17 mouse cellular contexts compared by ENCODE assay signal in genomic region chr2:110004668-110005067, GRCm38 (mm10). TPM values are rescaled to one million over a fixed set of nuclear protein-coding genes. Genes with fewer than 3 reads are reported as not detected.
DNase-seq lines count a peak whose midpoint lies in the region; ATAC-seq and TF ChIP-seq lines count a peak whose summit lies in the region.
"Had no signal": no experiment of that assay in that cellular context is flagged by ENCODE, and none has a peak within 500 bp of the region (broad histone marks: within the 10 kb centered on the region; RNA-seq: fewer than 3 reads in every experiment).

No protein-coding gene starts in this region.

- ATAC-seq in hindbrain, embryonic 16.5 days = peak; percentile 52
- ATAC-seq in limb, embryonic 14.5 days (ENCODE audit: low FRiP score, low read depth) = no peak

- WGBS in hindbrain, embryonic 16.5 days = 49% methylated on average over 1 of the region's 1 CpGs
- 92% methylated on average over 1 of the region's 1 CpGs for WGBS in hindbrain, embryonic 10.5 days
- WGBS in limb, embryonic 14.5 days = 51% methylated on average over 1 of the region's 1 CpGs
- WGBS in limb, embryonic 10.5 days = 96% methylated on average over 1 of the region's 1 CpGs
- 18% methylated on average over 1 of the region's 1 CpGs for WGBS in small intestine, adult 2 months

- H3K27me3 ChIP-seq in hindbrain, embryonic 16.5 days (replicated peaks; ENCODE audit: control insufficient read depth, insufficient read depth, low read length) = no peaks in the 10 kb centered on the region
- H3K27me3 ChIP-seq in hindbrain, embryonic 10.5 days (ENCODE audit: insufficient read depth, poor library complexity, severe bottlenecking) = no peaks in the 10 kb centered on the region
- no peaks in the 10 kb centered on the region for H3K27me3 ChIP-seq in limb, embryonic 14.5 days (ENCODE audit: control insufficient read depth, insufficient read depth, low read length)
- no peaks in the 10 kb centered on the region for H3K27me3 ChIP-seq in limb, embryonic 10.5 days (ENCODE audit: low read depth, poor library complexity, severe bottlenecking)
- no peaks in the 10 kb centered on the region for H3K27me3 ChIP-seq in small intestine, adult 2 months (ENCODE audit: control insufficient read depth, insufficient read depth, low read length)
- H3K27me3 ChIP-seq: limb, embryonic 13.5 days; stomach, embryonic 15.5 days had no signal

- no peak for DNase-seq in hindbrain, embryonic 10.5 days (ENCODE audit: low spot score)
- peak; percentile 26 for DNase-seq in limb, embryonic 14.5 days (ENCODE audit: low spot score)
- no peak for DNase-seq in limb, embryonic 10.5 days (ENCODE audit: low spot score)
- peak; percentile 28 for DNase-seq in NIH3T3 (ENCODE audit: low read depth)
- no peak for DNase-seq in left cerebral cortex, adult 2 months (ENCODE audit: extremely low spot score in 1 of 2, low spot score in 2 of 2)
- no peak for DNase-seq in T-cell, adult 2 months (ENCODE audit: low spot score)
- DNase-seq: adrenal gland, adult 8-10 months; heart, adult 2 months; heart, postnatal 4 days; lung, adult 2 months; lung, postnatal 36 days; right cerebral cortex, postnatal 25 days had no signal

- H3K36me3 ChIP-seq in hindbrain, embryonic 16.5 days (ENCODE audit: control insufficient read depth, insufficient read depth, low read length) = peaks cover 7% of the 10 kb centered on the region; the same call in 1 of the 2 replicates
- peaks cover 76% of the 10 kb centered on the region for H3K36me3 ChIP-seq in hindbrain, embryonic 10.5 days
- H3K36me3 ChIP-seq in limb, embryonic 14.5 days (ENCODE audit: control insufficient read depth, insufficient read depth, low read length) = peaks cover 59% of the 10 kb centered on the region
- H3K36me3 ChIP-seq in limb, embryonic 10.5 days = peaks cover 47% of the 10 kb centered on the region
- H3K36me3 ChIP-seq in small intestine, adult 2 months (ENCODE audit: control insufficient read depth, insufficient read depth, low read length) = peaks cover 48% of the 10 kb centered on the region
- H3K36me3 ChIP-seq: forebrain, embryonic 12.5 days had no signal

- TF ChIP-seq CTCF in small intestine, adult 2 months (IDR thresholded peaks at IDR 0.05; ENCODE audit: extremely low read depth, insufficient read length, insufficient replicate concordance, low read depth, low read length) = no peak
- no peak for TF ChIP-seq CTCF in left cerebral cortex, adult 2 months (IDR thresholded peaks at IDR 0.05)

- H3K4me3 ChIP-seq in hindbrain, embryonic 16.5 days (ENCODE audit: low read length) = no peak overlapping the region
- H3K4me3 ChIP-seq in hindbrain, embryonic 10.5 days = no peak overlapping the region
- no peak overlapping the region for H3K4me3 ChIP-seq in limb, embryonic 14.5 days (replicated peaks; ENCODE audit: low read length)
- no peak overlapping the region for H3K4me3 ChIP-seq in limb, embryonic 10.5 days
- no peak overlapping the region for H3K4me3 ChIP-seq in small intestine, adult 2 months (ENCODE audit: low read depth, low read length)
- H3K4me3 ChIP-seq in left cerebral cortex, adult 2 months = no peak overlapping the region
- H3K4me3 ChIP-seq: forebrain, embryonic 12.5 days; heart, adult 2 months; limb, embryonic 13.5 days; stomach, embryonic 15.5 days had no signal

- H3K27ac ChIP-seq in hindbrain, embryonic 16.5 days (ENCODE audit: low read depth, low read length) = no peak overlapping the region
- no peak overlapping the region for H3K27ac ChIP-seq in hindbrain, embryonic 10.5 days
- no peak overlapping the region for H3K27ac ChIP-seq in limb, embryonic 14.5 days (replicated peaks; ENCODE audit: low read depth, low read length)
- H3K27ac ChIP-seq in limb, embryonic 10.5 days = no peak overlapping the region
- H3K27ac ChIP-seq in small intestine, adult 2 months (ENCODE audit: insufficient read depth, low read depth, low read length) = peak overlapping the region; percentile 40
- no peak overlapping the region for H3K27ac ChIP-seq in left cerebral cortex, adult 2 months
- H3K27ac ChIP-seq: forebrain, embryonic 12.5 days; heart, adult 2 months; limb, embryonic 13.5 days had no signal

- intact Hi-C loops in left cerebral cortex, adult 2 months (cut with DNase I) = no loop called here

- H3K9me3 ChIP-seq in hindbrain, embryonic 16.5 days (ENCODE audit: control insufficient read depth, low read length) = no peaks in the 10 kb centered on the region
- no peaks in the 10 kb centered on the region for H3K9me3 ChIP-seq in hindbrain, embryonic 10.5 days
- H3K9me3 ChIP-seq in limb, embryonic 14.5 days (ENCODE audit: control insufficient read depth, low read length) = no peaks in the 10 kb centered on the region
- no peaks in the 10 kb centered on the region for H3K9me3 ChIP-seq in limb, embryonic 10.5 days (replicated peaks)
- H3K9me3 ChIP-seq: forebrain, embryonic 12.5 days; limb, embryonic 13.5 days; stomach, embryonic 15.5 days had no signal

- H3K4me1 ChIP-seq in hindbrain, embryonic 16.5 days (ENCODE audit: control insufficient read depth, insufficient read depth, low read depth, low read length) = no peaks in the 10 kb centered on the region
- no peaks in the 10 kb centered on the region for H3K4me1 ChIP-seq in hindbrain, embryonic 10.5 days (replicated peaks)
- H3K4me1 ChIP-seq in limb, embryonic 14.5 days (ENCODE audit: control insufficient read depth, insufficient read depth, low read length) = no peaks in the 10 kb centered on the region
- H3K4me1 ChIP-seq in limb, embryonic 10.5 days = no peaks in the 10 kb centered on the region
- H3K4me1 ChIP-seq in small intestine, adult 2 months (ENCODE audit: control insufficient read depth, insufficient read depth, insufficient read length, low read length) = peaks cover 4% of the 10 kb centered on the region; the same call in 1 of the 2 replicates
- H3K4me1 ChIP-seq: forebrain, embryonic 12.5 days; limb, embryonic 13.5 days; stomach, embryonic 15.5 days had no signal

- no peak for TF ChIP-seq POLR2A in limb, embryonic 14.5 days (IDR thresholded peaks at IDR 0.05; ENCODE audit: borderline replicate concordance, extremely low read depth, insufficient read depth, insufficient read length)
- no peak for TF ChIP-seq POLR2A in small intestine, adult 2 months (IDR thresholded peaks at IDR 0.05; ENCODE audit: low read depth, low read length)

- no peak overlapping the region for H3K4me2 ChIP-seq in hindbrain, embryonic 16.5 days (ENCODE audit: low read length)
- H3K4me2 ChIP-seq in limb, embryonic 14.5 days (replicated peaks; ENCODE audit: low read depth, low read length, severe bottlenecking) = no peak overlapping the region
- H3K4me2 ChIP-seq: forebrain, embryonic 12.5 days; limb, embryonic 13.5 days; stomach, embryonic 15.5 days had no signal

- H3K9ac ChIP-seq in hindbrain, embryonic 16.5 days (ENCODE audit: low read depth, low read length) = no peak overlapping the region
- H3K9ac ChIP-seq in limb, embryonic 14.5 days (ENCODE audit: low read depth, low read length, severe bottlenecking) = no peak overlapping the region
- H3K9ac ChIP-seq: forebrain, embryonic 12.5 days; limb, embryonic 13.5 days; stomach, embryonic 15.5 days had no signal

RNA-seq across cellular contexts. Expression of gene Ccdc34, which starts 12.9 kb away (rescaled TPM):
- polyA plus RNA-seq in hindbrain, embryonic 16.5 days (2015; fragmentation: Nextera tagmentation; extraction: Ambion mirVana) = 26.0 and 27.7 TPM in 2 replicates
- polyA plus RNA-seq in hindbrain, embryonic 10.5 days (2016; fragmentation: Nextera tagmentation; extraction: Ambion mirVana) = 41.2 and 53.1 TPM in 2 replicates
- polyA plus RNA-seq in limb, embryonic 14.5 days (2012; rRNA removed) = 33.7 and 37.3 TPM in 2 replicates
- 36.1 and 42.2 TPM in 2 replicates for polyA plus RNA-seq in limb, embryonic 14.5 days (2014; fragmentation: Nextera tagmentation; extraction: Ambion mirVana)
- 49.3 and 57.2 TPM in 2 replicates for polyA plus RNA-seq in limb, embryonic 10.5 days (2016; fragmentation: Nextera tagmentation; extraction: Ambion mirVana)
- 6.2 and 10.2 TPM in 2 replicates for polyA plus RNA-seq in small intestine, adult 2 months (2012; rRNA removed)
- total RNA-seq in left cerebral cortex, adult 2 months (2021) = 10 to 100 TPM; 11.9 to 13.3 TPM

Comparison
In these comparisons a context has a peak if more than half of its experiments do, and no peak if none do; other contexts are left out.
1. DNase-seq: peak in limb, embryonic 14.5 days (single experiment) and NIH3T3 (single experiment); none in hindbrain, embryonic 10.5 days (single experiment), limb, embryonic 10.5 days (single experiment), left cerebral cortex, adult 2 months (0 of 2) and T-cell, adult 2 months (single experiment).